Mouse (Mus musculus): ENCODE data around the gene Clip2. TPM values are rescaled to one million over a fixed set of nuclear protein-coding genes. Genes with fewer than 3 reads are reported as not detected.

The Clip2 gene
- polyA plus RNA-seq, 1 experiment from 2014 or later, result 1.0 TPM

GRCm38 (mm10) chr5:134490465-134490864, 61.8 kb downstream of the Clip2 start:
- ATAC-seq (ENCODE audit: low FRiP score, low TSS enrichment) (no peak), DNase-seq (ENCODE audit: low spot score) (peak; percentile 41)
- no peak overlapping the region for H3K4me3 ChIP-seq (ENCODE audit: low read depth, low read length)
- TF ChIP-seq CTCF (IDR thresholded peaks at IDR 0.05; ENCODE audit: low read depth) (peak; percentile 66), EP300 (optimal IDR thresholded peaks at IDR 0.05) (no peak)
- WGBS, result 88% methylated on average over 12 of the region's 12 CpGs
- no peak overlapping the region for H3K9ac ChIP-seq (ENCODE audit: low read length)
- H3K27me3 ChIP-seq (ENCODE audit: control insufficient read depth, insufficient read depth, low read length), result no peaks in the 10 kb centered on the region
- H3K4me2 ChIP-seq (replicated peaks; ENCODE audit: low read depth), result no peak overlapping the region
- H3K9me3 ChIP-seq (ENCODE audit: control insufficient read depth, low read length), result no peaks in the 10 kb centered on the region
- no peak overlapping the region for H3K27ac ChIP-seq (replicated peaks)
- H3K36me3 ChIP-seq (ENCODE audit: control insufficient read depth, insufficient read depth, low read length), result peaks cover 7% of the 10 kb centered on the region; the same call in 1 of the 2 replicates
- 0 out of 2 replicates have a peak, but pooled peaks cover 2% of the 10 kb centered on the region for H3K4me1 ChIP-seq (replicated peaks; ENCODE audit: control insufficient read depth, insufficient read depth)

- H3K27me3 ChIP-seq (ENCODE audit: control insufficient read depth, insufficient read depth, low read length), result no peaks in the 10 kb centered on the region
- ATAC-seq (ENCODE audit: low FRiP score, low TSS enrichment) (no peak), DNase-seq (ENCODE audit: low spot score) (peak; percentile 43)
- no peak overlapping the region for H3K27ac ChIP-seq (replicated peaks)
- no peak overlapping the region for H3K4me3 ChIP-seq (ENCODE audit: low read depth, low read length)
- H3K36me3 ChIP-seq (ENCODE audit: control insufficient read depth, insufficient read depth, low read length), result peaks cover 5% of the 10 kb centered on the region; the same call in 1 of the 2 replicates
- TF ChIP-seq CTCF (IDR thresholded peaks at IDR 0.05; ENCODE audit: low read depth), result peak; percentile 66
- no peak for TF ChIP-seq EP300 (optimal IDR thresholded peaks at IDR 0.05)
- no peak overlapping the region for H3K4me2 ChIP-seq (replicated peaks; ENCODE audit: low read depth)
- 0 out of 2 replicates have a peak, but pooled peaks cover 2% of the 10 kb centered on the region for H3K4me1 ChIP-seq (replicated peaks; ENCODE audit: control insufficient read depth, insufficient read depth)
- no peaks in the 10 kb centered on the region for H3K9me3 ChIP-seq (ENCODE audit: control insufficient read depth, low read length)
- no peak overlapping the region for H3K9ac ChIP-seq (ENCODE audit: low read length)
- WGBS, result 45% methylated on average over 9 of the region's 9 CpGs
These were observed 62.7 kb downstream of the Clip2 start for GRCm38 (mm10) chr5:134489583-134489982.

GRCm38 (mm10) chr5:134488596-134488995, 63.6 kb downstream of the Clip2 start:
- no peaks in the 10 kb centered on the region for H3K27me3 ChIP-seq (ENCODE audit: control insufficient read depth, insufficient read depth, low read length)
- H3K36me3 ChIP-seq (ENCODE audit: control insufficient read depth, insufficient read depth, low read length), result peaks cover 5% of the 10 kb centered on the region; the same call in 1 of the 2 replicates
- no peak overlapping the region for H3K9ac ChIP-seq (ENCODE audit: low read length)
- no peak overlapping the region for H3K27ac ChIP-seq (replicated peaks)
- H3K4me3 ChIP-seq (ENCODE audit: low read depth, low read length), result no peak overlapping the region
- DNase-seq (ENCODE audit: low spot score), result no peak
- ATAC-seq (ENCODE audit: low FRiP score, low TSS enrichment), result no peak
- H3K4me1 ChIP-seq (replicated peaks; ENCODE audit: control insufficient read depth, insufficient read depth), result 0 out of 2 replicates have a peak, but pooled peaks cover 2% of the 10 kb centered on the region
- WGBS, result 91% methylated on average over 4 of the region's 4 CpGs
- TF ChIP-seq CTCF (IDR thresholded peaks at IDR 0.05; ENCODE audit: low read depth) (no peak), EP300 (optimal IDR thresholded peaks at IDR 0.05) (no peak)
- H3K9me3 ChIP-seq (ENCODE audit: control insufficient read depth, low read length), result no peaks in the 10 kb centered on the region
- no peak overlapping the region for H3K4me2 ChIP-seq (replicated peaks; ENCODE audit: low read depth)

GRCm38 (mm10) chr5:134488042-134488441, 64.2 kb downstream of the Clip2 start:
- WGBS, result 57% methylated on average over 10 of the region's 10 CpGs

GRCm38 (mm10) chr5:134485900-134486665, 66.2 kb downstream of the Clip2 start:
- 59% methylated on average over 13 of the region's 13 CpGs for WGBS
- Histone ChIP-seq H3K9me3 (ENCODE audit: control insufficient read depth, low read length) (no peaks in the 10 kb centered on the region), H3K36me3 (ENCODE audit: control insufficient read depth, insufficient read depth, low read length) (peaks cover 5% of the 10 kb centered on the region; the same call in 1 of the 2 replicates), H3K4me3 (ENCODE audit: low read depth, low read length) (no peak overlapping the region), H3K4me2 (replicated peaks; ENCODE audit: low read depth) (no peak overlapping the region), H3K4me1 (replicated peaks; ENCODE audit: control insufficient read depth, insufficient read depth) (no peaks in the 10 kb centered on the region), H3K9ac (ENCODE audit: low read length) (no peak overlapping the region), H3K27me3 (ENCODE audit: control insufficient read depth, insufficient read depth, low read length) (no peaks in the 10 kb centered on the region), H3K27ac (replicated peaks) (no peak overlapping the region)
- TF ChIP-seq CTCF (IDR thresholded peaks at IDR 0.05; ENCODE audit: low read depth), result peak; percentile 99
- no peak for TF ChIP-seq EP300 (optimal IDR thresholded peaks at IDR 0.05)
- DNase-seq (ENCODE audit: low spot score) (peak; percentile 85), ATAC-seq (ENCODE audit: low FRiP score, low TSS enrichment) (peak; percentile 73)

More at GRCm38 (mm10) chr5:134488042-134488441, 64.2 kb downstream of the Clip2 start:
- no peak overlapping the region for H3K4me3 ChIP-seq (ENCODE audit: low read depth, low read length)
- H3K4me1 ChIP-seq (replicated peaks; ENCODE audit: control insufficient read depth, insufficient read depth), result 0 out of 2 replicates have a peak, but pooled peaks cover 2% of the 10 kb centered on the region
- H3K36me3 ChIP-seq (ENCODE audit: control insufficient read depth, insufficient read depth, low read length), result peaks cover 5% of the 10 kb centered on the region; the same call in 1 of the 2 replicates
- no peaks in the 10 kb centered on the region for H3K9me3 ChIP-seq (ENCODE audit: control insufficient read depth, low read length)
- no peak for ATAC-seq (ENCODE audit: low FRiP score, low TSS enrichment)
- H3K9ac ChIP-seq (ENCODE audit: low read length), result no peak overlapping the region
- H3K27ac ChIP-seq (replicated peaks), result no peak overlapping the region
- no peaks in the 10 kb centered on the region for H3K27me3 ChIP-seq (ENCODE audit: control insufficient read depth, insufficient read depth, low read length)
- no peak overlapping the region for H3K4me2 ChIP-seq (replicated peaks; ENCODE audit: low read depth)
- TF ChIP-seq CTCF (IDR thresholded peaks at IDR 0.05; ENCODE audit: low read depth), result no peak
- TF ChIP-seq EP300 (optimal IDR thresholded peaks at IDR 0.05), result no peak
- DNase-seq (ENCODE audit: low spot score), result no peak

- Histone ChIP-seq H3K4me2 (replicated peaks; ENCODE audit: low read depth) (no peak overlapping the region), H3K9ac (ENCODE audit: low read length) (no peak overlapping the region), H3K4me3 (ENCODE audit: low read depth, low read length) (no peak overlapping the region), H3K9me3 (ENCODE audit: control insufficient read depth, low read length) (no peaks in the 10 kb centered on the region), H3K36me3 (ENCODE audit: control insufficient read depth, insufficient read depth, low read length) (peaks cover 3% of the 10 kb centered on the region; the same call in 1 of the 2 replicates), H3K27ac (replicated peaks) (no peak overlapping the region), H3K4me1 (replicated peaks; ENCODE audit: control insufficient read depth, insufficient read depth) (no peaks in the 10 kb centered on the region), H3K27me3 (ENCODE audit: control insufficient read depth, insufficient read depth, low read length) (no peaks in the 10 kb centered on the region)
- no peak for ATAC-seq (ENCODE audit: low FRiP score, low TSS enrichment)
- no peak for DNase-seq (ENCODE audit: low spot score)
- 75% methylated on average over 7 of the region's 7 CpGs for WGBS
- TF ChIP-seq EP300 (optimal IDR thresholded peaks at IDR 0.05) (no peak), CTCF (IDR thresholded peaks at IDR 0.05; ENCODE audit: low read depth) (no peak)
These were observed 67.0 kb downstream of the Clip2 start for GRCm38 (mm10) chr5:134485183-134485730.

All from stomach, postnatal 0 days (tissue).